Mouse (Mus musculus): ENCODE results near the gene Lhx8.

DNA sequence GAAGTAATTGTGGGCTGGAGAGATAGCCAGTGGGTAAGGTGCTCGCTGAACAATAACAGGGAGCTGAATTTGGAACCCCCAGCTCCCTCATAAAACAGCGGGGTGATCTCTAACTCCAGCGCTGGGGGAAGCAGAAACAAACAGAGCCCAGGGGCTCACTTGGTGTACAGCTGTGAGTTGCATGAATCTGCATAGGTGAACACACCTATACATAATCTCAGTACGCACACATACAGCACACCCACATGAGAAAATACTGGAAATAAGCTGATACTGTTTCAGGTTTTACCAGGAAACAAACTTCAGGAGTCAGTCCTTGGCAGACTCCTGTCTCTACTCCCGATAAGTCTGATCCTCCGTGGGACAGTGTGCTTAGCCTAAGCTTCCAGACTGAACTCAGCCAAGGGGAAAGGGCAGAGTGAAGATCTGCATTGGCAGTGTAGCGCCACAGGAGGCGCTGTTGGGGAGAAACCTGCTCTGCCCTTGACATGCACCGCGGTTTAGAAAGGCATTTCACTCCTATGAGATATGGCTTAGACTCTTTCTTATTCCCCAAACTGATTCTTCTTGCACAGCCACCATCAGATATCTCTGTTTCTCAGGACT, 34.2 kb upstream of the Lhx8 start:
- TF ChIP-seq POLR2A (IDR thresholded peaks at IDR 0.05; ENCODE audit: insufficient read depth, low read depth, low read length) = no peak
- peak; percentile 50 for TF ChIP-seq CTCF (IDR thresholded peaks at IDR 0.05)

Measured in heart, adult 2 months (tissue).